Mouse (Mus musculus) bone marrow macrophage, adult 2 months (primary cell): Measurements from ENCODE around the gene Tctn1. TPM values are rescaled to one million over a fixed set of nuclear protein-coding genes. Genes with fewer than 3 reads are reported as not detected.
A peak's percentile ranks its signal among the peaks of the same experiment; 100 is the strongest.

Experiments used
- H3K27ac ChIP-seq: 2 replicates; pipeline ENCODE4 v1.5.1; 2012; ENCODE audit warnings: low read depth, low read length; ENCODE audit not compliant: insufficient read depth
- H3K4me1 ChIP-seq: 2 replicates; pipeline ENCODE4 v1.6.1; 2012; ENCODE audit warnings: low read length; ENCODE audit not compliant: control insufficient read depth, insufficient read depth
- H3K4me3 ChIP-seq: 2 replicates; pipeline ENCODE4 v1.5.1; 2012; ENCODE audit warnings: mild to moderate bottlenecking, low read length, moderate library complexity; ENCODE audit not compliant: insufficient read depth
- CTCF ChIP-seq: IDR thresholded peaks from 2 replicates; pipeline ENCODE4 v1.5.1; 2012; ENCODE audit warnings: low read depth, mild to moderate bottlenecking, low read length, moderate library complexity
- POLR2A ChIP-seq: IDR thresholded peaks from 2 replicates; pipeline ENCODE4 v1.6.1; 2012; ENCODE audit warnings: mild to moderate bottlenecking, low read depth, low read length, borderline replicate concordance
- polyA plus RNA-seq: library from polyadenylated mRNA; stranded (reverse); fragments of >200 nt; gene quantifications from 2 replicates; pipeline ENCODE4 v1.2.4, GENCODE M21; 2012; ENCODE audit not compliant: missing spikeins, insufficient read depth, insufficient read length

The Tctn1 gene
- polyA plus RNA-seq, 1 experiment, result 13.7 TPM

- peaks cover 26% of the 10 kb centered on the region for H3K4me1 ChIP-seq
- no peak for TF ChIP-seq CTCF
- H3K27ac ChIP-seq, result no peak overlapping the region; the same call in 1 of the 2 replicates
- peak overlapping the region; percentile 57 for H3K4me3 ChIP-seq
Measured at GRCm38 (mm10) chr5:122209591-122210368, 54.5 kb downstream of the Tctn1 start.

- Histone ChIP-seq H3K27ac (no peak overlapping the region), H3K4me1 (peaks cover 26% of the 10 kb centered on the region)
- no peak for TF ChIP-seq POLR2A
- no peak for TF ChIP-seq CTCF
Measured at GRCm38 (mm10) chr5:122208909-122209308, 55.4 kb downstream of the Tctn1 start.

GRCm38 (mm10) chr5:122206475-122206874 lies 57.8 kb downstream of the Tctn1 start, which contains the start of gene Hvcn1:
Hvcn1 (plus strand) TSS chr5:122206804.
- H3K4me1 ChIP-seq, result peaks cover 26% of the 10 kb centered on the region
- no peak for TF ChIP-seq CTCF
- no peak for TF ChIP-seq POLR2A
- H3K4me3 ChIP-seq, result no peak within 1 kb of the TSS
- H3K27ac ChIP-seq, result no peak within 1 kb of the TSS

More at GRCm38 (mm10) chr5:122208909-122209308, 55.4 kb downstream of the Tctn1 start:
- H3K4me3 ChIP-seq, result no peak overlapping the region

- Histone ChIP-seq H3K4me1 (peaks cover 11% of the 10 kb centered on the region), H3K27ac (no peak overlapping the region), H3K4me3 (no peak overlapping the region)
- TF ChIP-seq CTCF, result no peak
- TF ChIP-seq POLR2A, result no peak
Measured at GRCm38 (mm10) chr5:122204180-122204579, 60.1 kb downstream of the Tctn1 start.

- no peak for TF ChIP-seq POLR2A
- TF ChIP-seq CTCF, result no peak
- no peak overlapping the region for H3K27ac ChIP-seq
- H3K4me3 ChIP-seq, result no peak overlapping the region
- no peaks in the 10 kb centered on the region for H3K4me1 ChIP-seq
Measured at GRCm38 (mm10) chr5:122201904-122202303, 62.4 kb downstream of the Tctn1 start.

GRCm38 (mm10) chr5:122200872-122201271 lies 63.4 kb downstream of the Tctn1 start:
- Histone ChIP-seq H3K4me1 (no peaks in the 10 kb centered on the region), H3K4me3 (no peak overlapping the region), H3K27ac (no peak overlapping the region)
- no peak for TF ChIP-seq CTCF
- TF ChIP-seq POLR2A, result no peak

- Histone ChIP-seq H3K4me1 (no peaks in the 10 kb centered on the region), H3K27ac (no peak overlapping the region), H3K4me3 (no peak overlapping the region)
- no peak for TF ChIP-seq POLR2A
- TF ChIP-seq CTCF, result no peak
Measured at GRCm38 (mm10) chr5:122192347-122192746, 71.9 kb downstream of the Tctn1 start.

GRCm38 (mm10) chr5:122191269-122192063 lies 72.8 kb downstream of the Tctn1 start:
- no peaks in the 10 kb centered on the region for H3K4me1 ChIP-seq
- TF ChIP-seq POLR2A, result no peak
- TF ChIP-seq CTCF, result no peak
- no peak overlapping the region for H3K4me3 ChIP-seq
- no peak overlapping the region for H3K27ac ChIP-seq

GRCm38 (mm10) chr5:122190465-122190864 lies 73.8 kb downstream of the Tctn1 start:
- Histone ChIP-seq H3K27ac (no peak overlapping the region), H3K4me1 (no peaks in the 10 kb centered on the region), H3K4me3 (no peak overlapping the region)
- no peak for TF ChIP-seq CTCF
- TF ChIP-seq POLR2A, result no peak

- no peaks in the 10 kb centered on the region for H3K4me1 ChIP-seq
- TF ChIP-seq POLR2A (no peak), CTCF (no peak)
- H3K27ac ChIP-seq, result no peak overlapping the region
- H3K4me3 ChIP-seq, result no peak overlapping the region
Measured at GRCm38 (mm10) chr5:122189115-122189514, 75.1 kb downstream of the Tctn1 start.

Other genes with a start within 250 kb of the Tctn1 start
- gene Cux2, start 214.4 kb downstream of the Tctn1 start, polyA plus RNA-seq, result 0.07 TPM in 1 of 2 replicates, not detected in the other
- 3.6 TPM in 1 of 2 replicates, not detected in the other for gene Myl2, start 163.5 kb downstream of the Tctn1 start, polyA plus RNA-seq
- 1.8 and 2.5 TPM in 2 replicates for gene Ccdc63, start 123.6 kb downstream of the Tctn1 start, polyA plus RNA-seq
- gene Ppp1cc, start 106.2 kb downstream of the Tctn1 start, polyA plus RNA-seq, result 308 and 336 TPM in 2 replicates
- 50.7 and 54.3 TPM in 2 replicates for gene Hvcn1, start 57.7 kb downstream of the Tctn1 start, polyA plus RNA-seq
- 12.3 and 13.5 TPM in 2 replicates for gene Pptc7, start 19.9 kb upstream of the Tctn1 start, polyA plus RNA-seq
- 1.9 and 2.6 TPM in 2 replicates for gene Rad9b, start 89.8 kb upstream of the Tctn1 start, polyA plus RNA-seq
- 123 and 134 TPM in 2 replicates for gene Vps29, start 89.9 kb upstream of the Tctn1 start, polyA plus RNA-seq
- gene Gpn3, start 107.4 kb upstream of the Tctn1 start, polyA plus RNA-seq, result 16.9 and 19.7 TPM in 2 replicates
- 8.3 and 11.5 TPM in 2 replicates for gene Fam216a, start 107.9 kb upstream of the Tctn1 start, polyA plus RNA-seq
- 741 and 780 TPM in 2 replicates for gene Arpc3, start 127.4 kb upstream of the Tctn1 start, polyA plus RNA-seq
- gene Anapc7, start 157.2 kb upstream of the Tctn1 start, polyA plus RNA-seq, result 19.6 and 22.2 TPM in 2 replicates
- gene Atp2a2, start 237.8 kb upstream of the Tctn1 start, polyA plus RNA-seq, result 57.0 and 57.2 TPM in 2 replicates